Mouse (Mus musculus) liver, embryonic 14.5 days (tissue): ENCODE data around the gene Ccdc63. TPM values are rescaled to one million over a fixed set of nuclear protein-coding genes. Genes with fewer than 3 reads are reported as not detected.

Source experiments
- ATAC-seq: fragments of 200-750 bp; cut with Nextera tagmentation; 2 replicates; pipeline ENCODE4 v1.8.0; 2017; ENCODE audit warnings: moderate number of reproducible peaks, mild to moderate bottlenecking, moderate library complexity; ENCODE audit not compliant: insufficient read depth
- DNase-seq, 3 experiments: peaks; one replicate each; pipeline ENCODE4 v3.0.0-alpha.2; 2012 to 2013; ENCODE audit warnings: low read depth in 3 of 3, low spot score in 3 of 3
- H3K27ac ChIP-seq: fragments of 300-500 bp; sonication (generic); 2 replicates; pipeline ENCODE4 v1.5.1; 2014; ENCODE audit warnings: moderate library complexity, mild to moderate bottlenecking, control low read depth, inconsistent platforms
- H3K27me3 ChIP-seq: fragments of 300-500 bp; sonication (generic); 2 replicates; pipeline ENCODE4 v1.6.1; 2014; ENCODE audit warnings: mild to moderate bottlenecking, low read length, moderate library complexity; ENCODE audit not compliant: control insufficient read depth, insufficient read depth
- H3K36me3 ChIP-seq: fragments of 300-500 bp; sonication (generic); replicated peaks from 2 replicates; pipeline ENCODE4 v1.6.1; 2014; ENCODE audit warnings: low read depth; ENCODE audit not compliant: control insufficient read depth, insufficient read depth
- H3K4me1 ChIP-seq, 2 experiments: fragments of 200-500 bp in 1 of 2; fragments of 300-500 bp in 1 of 2; sonication (generic) in 1 of 2; replicated peaks; 2 replicates each; pipeline ENCODE4 v1.6.1; 2012 to 2014; ENCODE audit warnings: antibody characterized with exemption in 1 of 2, inconsistent platforms in 1 of 2, low read length in 1 of 2; ENCODE audit not compliant: control insufficient read depth in 2 of 2, insufficient read depth in 2 of 2
- H3K4me2 ChIP-seq: fragments of 300-500 bp; sonication (generic); 2 replicates; pipeline ENCODE4 v1.6.1; 2014; ENCODE audit warnings: low read depth, mild to moderate bottlenecking, control low read depth, moderate library complexity
- H3K4me3 ChIP-seq, 2 experiments: fragments of 200-500 bp in 1 of 2; fragments of 300-500 bp in 1 of 2; sonication (generic) in 1 of 2; 2 replicates each; pipeline ENCODE4 v1.5.1; 2012 to 2014; ENCODE audit warnings: low read depth in 2 of 2, low read length in 2 of 2, mild to moderate bottlenecking in 2 of 2, control low read depth in 1 of 2, inconsistent platforms in 1 of 2, moderate library complexity in 1 of 2; ENCODE audit not compliant: insufficient read depth in 1 of 2
- H3K9ac ChIP-seq: fragments of 300-500 bp; sonication (generic); replicated peaks from 2 replicates; pipeline ENCODE4 v1.6.1; 2014; ENCODE audit warnings: mild to moderate bottlenecking, control low read depth, moderate library complexity
- H3K9me3 ChIP-seq: fragments of 300-500 bp; sonication (generic); 2 replicates; pipeline ENCODE4 v1.6.1; 2016; ENCODE audit warnings: low read length, mixed read lengths; ENCODE audit not compliant: control insufficient read depth
- CTCF ChIP-seq: IDR thresholded peaks from 2 replicates; pipeline ENCODE4 v1.5.1; 2016; ENCODE audit warnings: antibody characterized with exemption, low read depth, control low read depth
- EP300 ChIP-seq: IDR thresholded peaks from 2 replicates; pipeline ENCODE4 v1.6.1; 2016; ENCODE audit warnings: antibody characterized with exemption, low read depth
- WGBS: fragments of 180-500 bp; shearing (Covaris S2); extraction: QIAGEN DNeasy Blood & Tissue Kit; methylation state at CpG from one replicate; pipeline ENCODE4 v1.1.7; 2014; ENCODE audit not compliant: insufficient replicate concordance; 5-methylcytosine and 5-hydroxymethylcytosine counted together
- polyA plus RNA-seq, 2 experiments: library from polyadenylated mRNA; depleted of rRNA in 1 of 2; stranded (reverse) in 1 of 2; unstranded in 1 of 2; fragments of >200 nt; fragmentation: Nextera tagmentation in 1 of 2; extraction: Ambion mirVana in 1 of 2; gene quantifications; 2 replicates each; pipeline versions ENCODE4 v1.2.1 to v1.2.3; 2012 to 2014

Gene Ccdc63
- polyA plus RNA-seq, 2 experiments: 0.13 TPM; not detected in 1

GRCm38 (mm10) chr5:122111933-122112248, 28.7 kb downstream of the Ccdc63 start:
- no peak overlapping the region for H3K27ac ChIP-seq
- ATAC-seq: no peak
- H3K36me3 ChIP-seq: no peaks in the 10 kb centered on the region
- H3K4me1 ChIP-seq: no peaks in the 10 kb centered on the region; a peak in 1 of 4 replicates
- no peak overlapping the region for H3K4me3 ChIP-seq
- 34% methylated on average over 4 of the region's 4 CpGs for WGBS
- no peaks in the 10 kb centered on the region for H3K27me3 ChIP-seq
- no peak overlapping the region for H3K9ac ChIP-seq
- H3K4me2 ChIP-seq: no peak overlapping the region
- no peak for TF ChIP-seq EP300
- no peak for TF ChIP-seq CTCF
- no peak for DNase-seq
- H3K9me3 ChIP-seq: no peaks in the 10 kb centered on the region

GRCm38 (mm10) chr5:122111091-122111932, 29.3 kb downstream of the Ccdc63 start:
- ATAC-seq: no peak
- H3K4me1 ChIP-seq: no peaks in the 10 kb centered on the region; a peak in 1 of 4 replicates
- no peak for TF ChIP-seq EP300
- no peak for TF ChIP-seq CTCF
- H3K4me3 ChIP-seq: no peak overlapping the region
- no peaks in the 10 kb centered on the region for H3K36me3 ChIP-seq
- 63% methylated on average over 26 of the region's 26 CpGs for WGBS
- H3K4me2 ChIP-seq: no peak overlapping the region
- no peak for DNase-seq
- H3K9me3 ChIP-seq: no peaks in the 10 kb centered on the region
- no peak overlapping the region for H3K27ac ChIP-seq
- no peaks in the 10 kb centered on the region for H3K27me3 ChIP-seq
- H3K9ac ChIP-seq: no peak overlapping the region

GRCm38 (mm10) chr5:122110625-122111024, 30.0 kb downstream of the Ccdc63 start:
- Histone ChIP-seq H3K4me3 (no peak overlapping the region), H3K27ac (no peak overlapping the region), H3K9ac (no peak overlapping the region), H3K9me3 (no peaks in the 10 kb centered on the region), H3K27me3 (no peaks in the 10 kb centered on the region), H3K4me2 (no peak overlapping the region), H3K4me1 (no peaks in the 10 kb centered on the region; a peak in 1 of 4 replicates), H3K36me3 (no peaks in the 10 kb centered on the region)
- DNase-seq (no peak), ATAC-seq (no peak)
- no peak for TF ChIP-seq CTCF
- no peak for TF ChIP-seq EP300
- 78% methylated on average over 13 of the region's 13 CpGs for WGBS

- DNase-seq (no peak), ATAC-seq (no peak)
- Histone ChIP-seq H3K4me3 (no peak overlapping the region), H3K9ac (no peak overlapping the region), H3K4me1 (no peaks in the 10 kb centered on the region; a peak in 1 of 4 replicates), H3K36me3 (no peaks in the 10 kb centered on the region), H3K27me3 (no peaks in the 10 kb centered on the region), H3K9me3 (no peaks in the 10 kb centered on the region), H3K4me2 (no peak overlapping the region), H3K27ac (no peak overlapping the region)
- no peak for TF ChIP-seq EP300
- no peak for TF ChIP-seq CTCF
- 38% methylated on average over 16 of the region's 16 CpGs for WGBS
These were observed 31.1 kb downstream of the Ccdc63 start for GRCm38 (mm10) chr5:122109325-122110060.

- ATAC-seq (no peak), DNase-seq (no peak)
- no peaks in the 10 kb centered on the region for H3K36me3 ChIP-seq
- H3K9me3 ChIP-seq: no peaks in the 10 kb centered on the region
- H3K27me3 ChIP-seq: no peaks in the 10 kb centered on the region
- H3K4me3 ChIP-seq: no peak overlapping the region
- H3K9ac ChIP-seq: no peak overlapping the region
- TF ChIP-seq EP300 (no peak), CTCF (no peak)
- no peak overlapping the region for H3K4me2 ChIP-seq
- H3K27ac ChIP-seq: no peak overlapping the region
- no peaks in the 10 kb centered on the region; a peak in 1 of 4 replicates for H3K4me1 ChIP-seq
- WGBS: 42% methylated on average over 6 of the region's 6 CpGs
These were observed 32.5 kb downstream of the Ccdc63 start for GRCm38 (mm10) chr5:122108104-122108503.
